Mouse (Mus musculus): ENCODE measurements around the gene Lingo2. TPM values are rescaled to one million over a fixed set of nuclear protein-coding genes. Genes with fewer than 3 reads are reported as not detected.

Gene Lingo2
- polyA plus RNA-seq, 1 experiment from 2014 or later: 31.2 TPM

DNA sequence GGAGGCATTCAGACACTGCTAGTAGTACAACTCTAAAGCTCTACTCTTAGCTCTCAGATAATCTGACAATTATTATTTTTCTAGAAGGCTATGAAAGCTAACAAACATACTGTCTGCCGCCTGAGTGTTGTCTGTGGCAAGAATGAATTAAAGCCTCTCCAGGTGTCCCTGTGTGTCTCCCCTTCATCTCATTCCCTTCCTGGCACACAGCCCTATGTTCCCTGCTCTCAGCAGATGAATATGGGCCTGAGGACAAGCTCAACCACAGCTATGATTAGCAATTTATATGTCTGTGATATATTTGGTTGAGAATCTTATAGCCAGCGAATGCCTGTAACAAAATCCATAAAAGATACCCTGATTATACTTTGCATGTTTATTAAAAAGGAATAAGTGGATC is 220.9 kb downstream of the Lingo2 start:
- no peak for ATAC-seq (replicated peaks)
- WGBS: 60% methylated on average over 2 of the region's 2 CpGs

DNA sequence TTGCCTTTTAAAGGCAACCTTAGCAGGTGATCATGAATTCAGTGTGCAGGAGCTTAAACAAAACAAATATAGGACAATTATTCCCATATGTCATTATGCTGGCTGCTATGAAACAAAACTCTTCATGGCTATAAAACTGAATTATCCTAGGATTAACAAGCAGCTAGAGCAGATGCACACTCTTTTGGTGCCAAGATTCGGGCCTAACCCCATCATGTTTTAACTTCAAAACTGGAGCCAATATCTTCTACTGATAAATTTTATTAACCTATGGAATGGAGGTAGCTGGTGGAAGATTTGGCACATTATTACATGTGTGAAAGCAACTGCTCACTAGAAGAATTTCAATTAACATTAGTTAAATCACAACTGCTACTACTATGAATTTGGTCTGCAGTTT is 235.1 kb downstream of the Lingo2 start:
- whole genome bisulfite sequencing: 73% methylated on average over 1 of the region's 1 CpGs
- no peaks in the 10 kb centered on the region for H3K4me1 ChIP-seq
- H3K27me3 ChIP-seq: no peaks in the 10 kb centered on the region
- no peaks in the 10 kb centered on the region for H3K9me3 ChIP-seq
- H3K4me2 ChIP-seq (replicated peaks): no peak overlapping the region
- no peak overlapping the region for H3K9ac ChIP-seq (replicated peaks)
- no peaks in the 10 kb centered on the region for H3K36me3 ChIP-seq
- no peak overlapping the region for H3K4me3 ChIP-seq
- H3K27ac ChIP-seq (replicated peaks): no peak overlapping the region
- 0 out of 2 replicates have a peak, but pooled peaks have one; percentile 26 for ATAC-seq (replicated peaks)

More for the DNA sequence above, 220.9 kb downstream of the Lingo2 start:
- Histone ChIP-seq H3K36me3 (no peaks in the 10 kb centered on the region), H3K27ac (replicated peaks) (no peak overlapping the region), H3K4me3 (no peak overlapping the region), H3K9me3 (no peaks in the 10 kb centered on the region), H3K9ac (replicated peaks) (no peak overlapping the region), H3K27me3 (no peaks in the 10 kb centered on the region), H3K4me2 (replicated peaks) (no peak overlapping the region), H3K4me1 (no peaks in the 10 kb centered on the region)

DNA sequence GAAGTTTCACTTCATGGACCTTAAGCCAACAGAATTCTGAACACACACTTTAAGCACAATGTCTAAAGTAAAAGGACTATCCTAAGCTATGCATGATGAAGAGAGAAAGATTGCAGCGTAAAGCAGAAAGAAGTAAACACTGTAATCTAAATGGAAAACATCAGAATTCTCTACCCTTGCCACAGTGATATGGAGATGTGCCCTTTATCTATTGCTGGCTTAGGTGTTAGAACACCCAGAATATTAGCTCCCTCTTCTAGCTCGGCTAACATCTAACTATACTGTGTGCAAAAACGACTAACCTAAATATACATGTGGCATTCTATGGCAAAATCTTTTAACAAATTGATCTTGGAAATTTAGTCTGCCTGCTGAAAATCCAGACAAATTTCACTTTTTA is 252.7 kb downstream of the Lingo2 start:
- no peaks in the 10 kb centered on the region for H3K9me3 ChIP-seq
- H3K27me3 ChIP-seq: no peaks in the 10 kb centered on the region
- H3K27ac ChIP-seq (replicated peaks): no peak overlapping the region
- 88% methylated on average over 3 of the region's 3 CpGs for WGBS
- H3K9ac ChIP-seq (replicated peaks): no peak overlapping the region
- no peak overlapping the region for H3K4me3 ChIP-seq
- 0 out of 2 replicates have a peak, but pooled peaks cover 2% of the 10 kb centered on the region for H3K4me1 ChIP-seq
- H3K36me3 ChIP-seq: no peaks in the 10 kb centered on the region
- no peak for ATAC-seq (replicated peaks)
- no peak overlapping the region for H3K4me2 ChIP-seq (replicated peaks)

DNA sequence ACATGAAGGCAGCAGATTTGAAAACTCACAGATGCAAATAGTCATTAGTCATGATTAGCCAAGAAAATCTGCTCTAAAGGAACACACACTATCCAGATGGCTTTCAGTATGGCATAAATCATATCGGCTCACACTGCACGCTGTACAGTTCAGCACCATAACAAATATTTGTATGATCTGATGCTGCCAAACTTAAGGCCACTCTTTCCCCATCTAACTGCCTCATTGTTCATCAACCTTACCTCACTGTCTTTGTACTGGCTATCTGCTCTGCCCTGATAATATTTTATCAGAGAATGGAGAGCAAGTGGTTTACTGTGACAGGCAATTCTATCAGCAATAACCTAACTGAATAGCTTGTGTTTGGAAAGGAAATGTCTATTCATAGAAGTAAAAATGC is 254.7 kb downstream of the Lingo2 start:
- peak; percentile 82 for ATAC-seq (replicated peaks)

DNA sequence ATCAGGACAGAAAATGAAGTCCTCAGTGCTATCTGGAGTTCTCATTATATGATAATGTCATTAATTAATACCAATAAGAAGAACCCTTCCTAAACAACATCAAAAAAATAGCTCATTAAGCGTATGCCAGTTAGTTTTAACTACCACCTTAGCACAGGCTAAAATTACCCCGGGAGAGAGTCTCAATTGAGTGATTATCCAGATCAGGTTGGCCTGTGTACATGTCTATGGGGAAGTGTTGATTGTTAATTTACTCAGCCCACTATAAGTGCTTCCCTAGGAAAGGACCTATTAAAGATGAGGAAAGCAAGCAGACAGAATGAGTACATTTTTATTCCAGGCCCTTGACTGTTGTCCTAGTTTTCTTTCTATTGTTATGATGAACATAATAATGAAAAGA is 291.6 kb downstream of the Lingo2 start:
- WGBS: 37% methylated on average over 2 of the region's 2 CpGs

More for the DNA sequence above, 254.7 kb downstream of the Lingo2 start:
- H3K27ac ChIP-seq (replicated peaks): peak overlapping the region; percentile 15; the same call in 1 of the 2 replicates
- no peak overlapping the region for H3K4me2 ChIP-seq (replicated peaks)
- H3K27me3 ChIP-seq: no peaks in the 10 kb centered on the region
- no peaks in the 10 kb centered on the region for H3K36me3 ChIP-seq
- H3K9ac ChIP-seq (replicated peaks): no peak overlapping the region
- H3K4me3 ChIP-seq: no peak overlapping the region
- no peaks in the 10 kb centered on the region for H3K9me3 ChIP-seq
- WGBS: 47% methylated on average over 2 of the region's 2 CpGs
- 0 out of 2 replicates have a peak, but pooled peaks cover 2% of the 10 kb centered on the region for H3K4me1 ChIP-seq

DNA sequence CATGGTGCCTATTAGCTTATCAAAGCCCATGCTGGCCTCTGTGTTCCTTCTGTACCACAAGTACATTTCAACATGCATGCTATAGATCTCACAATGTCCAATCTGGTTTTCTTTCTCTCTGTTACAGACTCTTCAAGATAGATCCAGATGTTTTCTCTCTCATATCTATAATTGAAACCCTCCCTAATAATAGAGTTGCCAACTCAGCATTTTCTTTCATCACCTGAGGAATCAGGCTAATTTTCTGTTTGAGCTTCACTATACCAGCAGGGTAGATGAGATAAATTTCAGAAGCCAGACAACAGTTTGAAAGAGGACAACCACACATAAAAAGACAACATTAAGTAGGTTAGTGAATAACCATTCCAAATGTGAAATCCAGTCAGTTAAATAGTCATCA is 303.8 kb downstream of the Lingo2 start:
- Histone ChIP-seq H3K4me3 (no peak overlapping the region), H3K4me2 (replicated peaks) (no peak overlapping the region), H3K36me3 (no peaks in the 10 kb centered on the region), H3K27ac (replicated peaks) (no peak overlapping the region), H3K9me3 (no peaks in the 10 kb centered on the region), H3K4me1 (no peaks in the 10 kb centered on the region), H3K9ac (replicated peaks) (no peak overlapping the region), H3K27me3 (no peaks in the 10 kb centered on the region)
- no peak for ATAC-seq (replicated peaks)

More for the DNA sequence above, 291.6 kb downstream of the Lingo2 start:
- H3K9ac ChIP-seq (replicated peaks): no peak overlapping the region
- no peak for ATAC-seq (replicated peaks)
- no peak overlapping the region for H3K4me3 ChIP-seq
- H3K27me3 ChIP-seq: no peaks in the 10 kb centered on the region
- no peaks in the 10 kb centered on the region for H3K9me3 ChIP-seq
- H3K36me3 ChIP-seq: no peaks in the 10 kb centered on the region
- H3K4me1 ChIP-seq: no peaks in the 10 kb centered on the region
- H3K27ac ChIP-seq (replicated peaks): no peak overlapping the region
- no peak overlapping the region for H3K4me2 ChIP-seq (replicated peaks)

DNA sequence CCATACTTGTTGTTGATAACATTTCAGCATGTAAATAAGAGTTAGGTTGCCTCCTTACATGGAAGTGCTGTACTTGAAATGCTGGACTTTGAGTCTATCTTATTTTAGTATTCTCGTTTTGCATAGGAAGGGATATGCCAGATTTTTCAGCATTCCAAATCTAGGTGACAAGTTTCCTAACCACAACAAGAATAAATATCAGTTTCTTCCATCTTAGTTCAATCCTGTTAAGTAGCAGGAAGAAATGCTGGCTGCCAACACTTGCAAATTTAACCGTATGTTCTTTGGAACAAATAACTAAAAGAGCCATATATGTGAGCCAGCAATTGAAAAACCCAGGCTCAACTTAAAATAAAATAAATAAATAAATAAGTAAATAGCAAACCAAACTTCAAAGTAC is 315.9 kb downstream of the Lingo2 start:
- H3K9me3 ChIP-seq: no peaks in the 10 kb centered on the region
- WGBS: 70% methylated on average over 2 of the region's 2 CpGs
- H3K4me3 ChIP-seq: no peak overlapping the region
- H3K27me3 ChIP-seq: no peaks in the 10 kb centered on the region
- no peak overlapping the region for H3K27ac ChIP-seq (replicated peaks)
- no peak overlapping the region for H3K4me2 ChIP-seq (replicated peaks)
- H3K9ac ChIP-seq (replicated peaks): no peak overlapping the region
- H3K36me3 ChIP-seq: no peaks in the 10 kb centered on the region
- H3K4me1 ChIP-seq: no peaks in the 10 kb centered on the region
- ATAC-seq (replicated peaks): no peak

DNA sequence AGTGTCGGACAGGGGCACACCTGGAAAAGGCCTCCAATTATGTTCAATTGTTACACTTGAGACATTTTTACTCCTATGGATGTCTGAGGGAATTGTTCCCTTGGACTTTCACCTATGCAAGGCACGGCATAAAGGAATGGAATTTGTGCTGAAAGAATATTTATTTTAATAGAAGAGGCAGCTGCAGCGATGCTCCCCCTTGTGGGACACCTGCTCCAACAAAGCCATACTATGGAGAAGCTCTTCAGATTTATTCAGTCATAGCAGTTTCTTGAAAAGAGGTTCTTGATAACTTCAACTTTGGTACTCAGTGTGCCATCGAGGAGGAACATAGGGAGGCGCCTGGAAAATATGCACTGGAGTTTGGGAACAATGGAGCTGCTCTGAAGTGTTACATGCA is 374.7 kb downstream of the Lingo2 start:
- no peaks in the 10 kb centered on the region for H3K9me3 ChIP-seq
- 0 out of 2 replicates have a peak overlapping the region, but pooled peaks have one; percentile 14 for H3K27ac ChIP-seq (replicated peaks)
- WGBS: 58% methylated on average over 5 of the region's 5 CpGs
- H3K36me3 ChIP-seq: no peaks in the 10 kb centered on the region
- no peaks in the 10 kb centered on the region for H3K27me3 ChIP-seq
- no peak overlapping the region for H3K4me2 ChIP-seq (replicated peaks)
- ATAC-seq (replicated peaks): peak; percentile 64
- no peak overlapping the region for H3K4me3 ChIP-seq
- no peak overlapping the region for H3K9ac ChIP-seq (replicated peaks)
- H3K4me1 ChIP-seq: 0 out of 2 replicates have a peak, but pooled peaks cover 5% of the 10 kb centered on the region

DNA sequence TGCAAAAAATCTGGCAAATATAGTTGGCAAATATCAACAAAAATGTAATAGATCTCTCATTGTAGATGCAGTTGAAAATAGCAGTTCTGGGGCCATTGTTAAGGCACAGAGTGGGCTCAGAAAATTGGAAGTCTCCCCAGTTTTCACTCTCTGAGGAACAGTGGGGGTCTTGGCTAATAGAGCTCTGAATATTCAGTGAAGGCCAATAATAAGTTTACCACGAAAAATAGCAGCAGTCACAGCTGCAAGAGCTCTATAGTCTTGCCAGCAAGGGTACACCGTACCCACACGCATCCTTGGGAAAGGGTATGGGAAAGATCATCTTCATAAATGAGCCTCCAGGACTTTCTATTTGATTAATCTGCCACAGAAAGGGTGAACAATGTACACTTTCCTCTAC is 375.3 kb downstream of the Lingo2 start:
- Histone ChIP-seq H3K27me3 (no peaks in the 10 kb centered on the region), H3K9ac (replicated peaks) (no peak overlapping the region), H3K4me3 (no peak overlapping the region), H3K4me2 (replicated peaks) (no peak overlapping the region), H3K27ac (replicated peaks) (0 out of 2 replicates have a peak overlapping the region, but pooled peaks have one; percentile 14), H3K36me3 (no peaks in the 10 kb centered on the region), H3K4me1 (0 out of 2 replicates have a peak, but pooled peaks cover 5% of the 10 kb centered on the region), H3K9me3 (no peaks in the 10 kb centered on the region)
- peak; percentile 90 for ATAC-seq (replicated peaks)
- 23% methylated on average over 3 of the region's 3 CpGs for WGBS

DNA sequence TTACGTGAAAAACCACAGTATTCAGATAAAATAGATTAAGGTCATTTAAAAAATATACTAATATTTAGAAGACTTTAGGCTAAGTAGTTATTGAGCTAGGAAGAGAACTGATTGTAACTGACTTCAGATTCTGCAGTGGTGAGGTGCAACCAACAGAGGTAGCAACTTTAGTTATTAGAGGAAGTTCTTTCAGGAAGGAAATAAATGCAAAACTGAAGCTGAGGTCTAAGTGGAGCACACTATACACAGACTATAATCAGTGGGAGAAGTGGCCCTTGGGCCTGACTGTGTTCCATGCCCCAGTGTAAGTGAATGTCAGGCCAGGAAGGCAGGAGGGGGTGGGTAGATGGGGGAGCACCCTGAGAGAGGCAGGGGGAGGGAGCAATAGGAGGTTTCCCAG is 385.0 kb downstream of the Lingo2 start:
- no peak for ATAC-seq (replicated peaks)
- Histone ChIP-seq H3K27me3 (no peaks in the 10 kb centered on the region), H3K4me2 (replicated peaks) (no peak overlapping the region), H3K4me1 (no peaks in the 10 kb centered on the region), H3K4me3 (no peak overlapping the region), H3K27ac (replicated peaks) (no peak overlapping the region), H3K9ac (replicated peaks) (no peak overlapping the region), H3K36me3 (no peaks in the 10 kb centered on the region), H3K9me3 (no peaks in the 10 kb centered on the region)
- 83% methylated on average over 1 of the region's 1 CpGs for WGBS

DNA sequence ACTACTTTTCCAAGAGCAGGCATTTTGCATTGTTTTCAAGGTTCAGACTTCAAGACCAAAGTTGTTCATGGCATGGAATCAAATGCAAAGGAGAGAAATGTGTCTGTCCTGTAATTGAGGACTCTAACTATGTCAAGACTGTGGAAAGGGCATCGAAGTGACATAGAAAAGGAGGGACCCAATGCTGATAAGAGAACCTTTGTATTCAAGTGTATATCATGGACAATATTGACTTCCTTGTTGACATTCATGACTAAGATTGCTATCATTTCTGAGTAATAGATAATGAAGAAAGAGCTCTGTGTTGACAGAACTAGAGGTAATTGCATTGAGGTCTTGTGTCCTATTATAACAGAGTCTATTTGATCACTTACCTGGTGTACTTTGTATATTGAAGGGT is 390.6 kb downstream of the Lingo2 start:
- no peaks in the 10 kb centered on the region for H3K27me3 ChIP-seq
- no peak for ATAC-seq (replicated peaks)
- no peak overlapping the region for H3K4me3 ChIP-seq
- H3K9ac ChIP-seq (replicated peaks): no peak overlapping the region
- H3K4me2 ChIP-seq (replicated peaks): no peak overlapping the region
- H3K4me1 ChIP-seq: no peaks in the 10 kb centered on the region
- no peaks in the 10 kb centered on the region for H3K9me3 ChIP-seq
- no peak overlapping the region for H3K27ac ChIP-seq (replicated peaks)
- 88% methylated on average over 1 of the region's 1 CpGs for WGBS
- no peaks in the 10 kb centered on the region for H3K36me3 ChIP-seq

DNA sequence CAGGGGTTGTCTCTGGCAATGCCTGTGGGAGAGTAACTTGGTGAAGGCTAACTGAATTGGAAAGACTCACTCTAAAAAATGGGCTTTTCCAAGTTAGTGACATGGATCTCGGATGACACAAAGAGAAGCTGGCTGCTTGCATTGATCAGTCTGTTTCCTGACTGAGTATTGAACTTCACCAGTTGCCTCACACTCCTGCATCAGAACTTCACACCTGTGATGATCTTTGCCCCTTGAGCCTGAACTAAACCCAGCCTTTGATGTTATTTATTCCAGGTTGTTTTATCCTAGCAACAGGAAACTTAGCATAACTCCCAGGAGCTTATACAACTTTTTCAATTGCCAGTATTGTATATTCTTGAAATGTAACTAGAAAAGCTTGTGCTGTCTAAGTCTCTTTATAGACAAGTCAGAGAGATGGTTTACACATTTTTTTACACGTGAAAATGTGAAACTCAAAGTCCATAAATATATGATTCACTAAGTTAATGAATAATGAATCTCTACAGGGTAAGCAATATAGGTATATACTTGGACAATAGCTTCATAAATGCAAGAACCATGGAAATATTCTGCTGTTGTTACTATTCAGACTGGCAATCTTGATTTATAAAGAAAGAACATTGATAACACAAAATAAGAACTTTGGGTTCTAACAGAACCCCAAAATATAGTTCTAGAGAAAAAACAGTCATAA is 410.7 kb downstream of the Lingo2 start:
- Histone ChIP-seq H3K27me3 (no peaks in the 10 kb centered on the region), H3K4me2 (replicated peaks) (no peak overlapping the region), H3K36me3 (no peaks in the 10 kb centered on the region), H3K9ac (replicated peaks) (no peak overlapping the region), H3K4me1 (no peaks in the 10 kb centered on the region), H3K27ac (replicated peaks) (no peak overlapping the region), H3K4me3 (no peak overlapping the region), H3K9me3 (no peaks in the 10 kb centered on the region)
- WGBS: 69% methylated on average over 2 of the region's 2 CpGs
- ATAC-seq (replicated peaks): no peak

DNA sequence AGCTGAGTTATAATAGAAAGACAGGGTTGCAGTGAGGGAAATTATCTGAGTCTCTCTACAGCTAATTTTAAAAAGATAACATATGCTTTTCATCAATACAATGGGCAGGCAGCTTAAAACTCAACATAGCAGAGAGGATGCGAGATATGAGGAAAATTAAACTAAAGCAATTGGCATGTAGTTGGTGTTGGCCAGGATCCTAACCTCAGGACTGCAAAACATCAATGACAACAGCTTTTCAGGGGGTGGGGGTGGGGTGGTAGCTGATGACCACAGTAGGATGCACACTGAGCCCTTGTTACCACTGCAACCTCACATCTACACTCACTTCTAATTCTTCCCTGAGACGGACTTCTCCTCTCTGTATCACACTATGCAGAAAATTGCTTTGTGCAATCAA is 417.7 kb downstream of the Lingo2 start:
- no peaks in the 10 kb centered on the region for H3K36me3 ChIP-seq
- no peak overlapping the region for H3K4me3 ChIP-seq
- no peak overlapping the region for H3K27ac ChIP-seq (replicated peaks)
- H3K27me3 ChIP-seq: no peaks in the 10 kb centered on the region
- H3K9ac ChIP-seq (replicated peaks): no peak overlapping the region
- no peaks in the 10 kb centered on the region for H3K9me3 ChIP-seq
- 81% methylated on average over 2 of the region's 2 CpGs for WGBS
- no peak overlapping the region for H3K4me2 ChIP-seq (replicated peaks)
- no peak for ATAC-seq (replicated peaks)
- H3K4me1 ChIP-seq: no peaks in the 10 kb centered on the region
